Mouse (Mus musculus) mouse embryonic stem cell (cell line): Measurements from ENCODE around the gene Rbm28.

Experiments
- in situ Hi-C, 2 experiments: fragments of 300-500 bp; cut with MboI; formaldehyde crosslinking; loops; 1 replicate in 1 of 2; 3 replicates in 1 of 2; pipeline ENCODE4 v1.14.3; 2019 to 2020; ENCODE audit warnings: low sequenced_read_pairs in 2 of 2, low pct_unique_long_range_greater_than_20kb in 1 of 2, mixed read lengths in 1 of 2; ENCODE audit not compliant: unreplicated experiment in 1 of 2

Gene Rbm28

GRCm38 (mm10) chr6:29160786-29161185 lies 4.0 kb downstream of the Rbm28 start:
- in situ Hi-C loops: no loop called here

- in situ Hi-C loops: no loop called here
Measured at GRCm38 (mm10) chr6:29156326-29156725, 8.5 kb downstream of the Rbm28 start.

DNA sequence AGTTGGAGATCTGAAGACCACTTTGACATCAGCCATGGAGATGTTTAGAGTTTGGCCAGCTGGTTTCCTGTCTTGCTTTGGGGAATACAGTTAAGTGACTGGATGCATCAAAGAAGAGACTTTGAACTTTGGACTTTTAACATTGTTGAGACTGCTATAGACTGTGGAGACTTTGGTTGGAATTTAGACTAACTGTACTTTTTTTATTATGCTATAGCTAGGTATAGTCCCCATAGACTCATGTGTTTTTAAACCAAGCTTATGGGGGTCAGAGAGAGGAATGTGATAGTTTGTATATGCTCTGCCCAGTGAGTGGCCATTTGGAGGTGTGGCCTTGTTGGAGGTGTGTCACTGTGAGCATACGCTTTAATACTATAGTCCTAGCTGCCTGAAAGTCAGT lies 14.8 kb downstream of the Rbm28 start:
- in situ Hi-C loops: no loop called here

DNA sequence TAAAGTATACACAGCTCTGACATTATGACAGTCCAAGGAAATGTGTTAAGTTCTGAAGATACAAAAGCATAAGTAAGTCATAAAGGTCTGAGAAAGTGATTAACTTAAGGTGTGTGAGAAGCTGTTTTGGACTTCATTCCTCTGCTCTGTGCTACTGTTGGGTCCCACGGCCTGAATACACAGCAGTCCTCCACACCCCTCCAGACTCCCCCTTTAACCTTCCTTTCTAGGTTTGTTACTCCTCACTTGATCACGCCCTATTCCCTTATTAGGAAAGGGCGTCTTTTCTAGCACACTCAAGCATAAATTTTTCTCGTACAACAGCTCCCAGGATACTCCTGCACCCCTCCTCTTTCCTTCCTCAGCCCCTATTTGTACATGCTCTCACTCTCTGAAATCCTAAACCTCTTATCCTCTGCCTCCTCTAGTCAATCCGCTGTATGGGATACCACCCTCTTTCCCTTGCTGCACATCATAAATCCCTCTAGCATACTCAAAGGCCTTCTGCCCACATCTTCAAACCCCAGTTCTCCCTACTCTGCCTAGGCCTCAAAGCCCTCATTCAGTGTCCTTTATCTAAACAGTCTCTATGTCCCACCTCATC lies 17.3 kb downstream of the Rbm28 start:
- in situ Hi-C loops: no loop called here

- in situ Hi-C loops: no loop called here
Measured at GRCm38 (mm10) chr6:29146641-29147040, 18.2 kb downstream of the Rbm28 start.

DNA sequence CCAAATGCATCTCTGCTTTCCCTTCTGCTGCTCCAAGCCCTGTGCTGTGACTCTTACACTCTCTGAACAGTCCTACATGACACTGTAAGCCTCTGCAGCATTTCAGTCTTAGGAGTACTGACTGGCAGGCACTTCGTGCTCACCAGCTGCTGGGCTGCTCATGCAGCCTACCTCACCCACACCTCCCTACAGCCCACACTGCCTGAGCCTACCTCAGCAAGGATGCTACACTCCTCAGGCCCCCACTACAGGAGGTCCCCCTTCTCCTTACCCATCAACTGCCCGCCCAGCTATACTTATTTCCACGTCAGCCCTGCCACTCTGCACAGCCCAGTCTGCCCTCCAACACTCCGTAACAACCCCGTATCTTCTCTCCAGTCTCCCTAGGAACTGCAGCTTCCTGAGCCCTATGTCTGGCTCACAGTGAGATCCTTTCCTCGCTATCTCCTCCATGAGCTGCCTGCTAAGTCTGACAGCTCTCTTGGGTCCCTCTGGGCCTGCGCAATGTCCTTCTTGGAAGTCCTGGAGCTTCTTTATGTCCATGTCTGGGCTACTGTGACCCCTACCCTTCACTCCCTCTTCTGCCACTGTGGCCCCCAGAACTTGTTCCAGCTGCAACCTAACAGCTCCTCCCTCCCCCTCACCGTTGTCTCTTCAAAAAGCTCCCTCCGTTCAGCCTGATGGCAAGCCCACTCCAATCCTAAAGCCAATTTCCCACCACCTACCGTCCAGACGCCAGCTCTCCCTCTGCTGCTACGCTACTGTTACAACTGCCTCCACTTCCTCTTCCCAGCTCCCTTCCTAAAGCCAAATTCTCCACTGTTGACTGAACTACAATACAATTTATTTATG lies 19.1 kb downstream of the Rbm28 start:
- in situ Hi-C loops: no loop called here

DNA sequence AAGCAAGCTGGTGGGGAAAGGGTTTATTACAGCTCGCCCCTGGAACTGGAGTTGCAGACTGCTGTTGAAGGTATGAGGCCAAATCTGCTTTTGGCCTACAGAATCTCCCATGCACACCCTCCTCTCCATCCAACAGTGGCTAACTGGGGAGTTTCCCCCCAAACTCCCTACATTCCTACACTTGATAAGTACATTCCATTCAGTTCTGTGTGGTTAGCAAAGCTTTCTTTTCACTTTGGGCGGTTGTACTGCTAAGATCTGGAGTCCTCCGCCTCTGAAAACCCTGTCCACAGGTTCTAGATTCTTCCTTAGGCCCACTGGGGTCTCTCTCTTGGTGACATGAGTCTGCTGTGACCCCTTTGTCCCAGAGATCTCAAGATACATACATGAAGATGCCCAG lies 19.8 kb downstream of the Rbm28 start:
- in situ Hi-C loops: no loop called here

DNA sequence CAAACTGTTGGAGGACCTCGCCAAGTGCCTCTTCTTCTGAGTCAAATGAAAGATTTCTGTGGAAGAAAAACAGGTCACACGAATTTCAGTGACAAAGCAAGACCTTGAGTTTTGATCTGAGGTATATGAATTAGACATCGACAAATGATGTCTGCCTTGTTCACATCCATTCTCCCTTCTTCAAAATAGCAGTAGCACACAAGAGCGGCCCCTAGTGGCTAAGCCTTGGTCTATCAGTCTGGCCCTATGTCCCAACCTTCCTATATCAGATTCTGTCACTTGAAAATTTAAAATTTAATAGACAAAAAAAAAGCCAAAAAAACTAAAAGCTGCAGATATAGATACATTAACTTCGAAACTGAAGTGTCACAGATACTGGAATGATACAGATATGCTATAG lies 21.2 kb downstream of the Rbm28 start:
- in situ Hi-C loops: no loop called here

- in situ Hi-C loops: no loop called here
Measured at GRCm38 (mm10) chr6:29137441-29137840, 27.4 kb downstream of the Rbm28 start.

GRCm38 (mm10) chr6:29133100-29133499 lies 31.7 kb downstream of the Rbm28 start:
- in situ Hi-C loops: no loop called here

DNA sequence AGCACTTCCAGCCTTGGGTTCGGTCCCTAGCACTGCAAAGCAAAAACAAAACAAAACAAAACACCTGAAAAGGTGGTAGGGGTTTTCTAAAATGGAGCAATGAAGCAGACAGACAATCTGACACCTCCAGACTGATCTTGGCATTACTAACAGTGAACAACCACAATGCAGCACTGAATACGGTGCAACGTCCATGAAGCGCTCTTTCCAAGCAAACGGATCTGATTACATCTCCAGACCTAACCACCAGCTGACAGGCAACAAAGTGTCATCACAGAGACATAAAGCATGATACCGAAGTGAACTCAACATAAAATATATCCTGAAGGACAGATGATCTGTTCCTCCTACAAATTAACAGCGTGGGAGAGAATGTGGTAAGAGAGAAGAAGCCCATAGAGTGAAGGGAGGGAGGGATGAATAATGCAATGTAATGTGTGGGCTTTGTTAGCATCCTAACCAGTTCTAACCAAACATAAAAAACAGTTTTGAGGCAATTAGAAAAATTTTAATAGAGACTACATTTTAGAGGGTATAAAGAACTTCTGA lies 37.9 kb downstream of the Rbm28 start:
- in situ Hi-C loops: no loop called here

- in situ Hi-C loops: no loop called here
Measured at GRCm38 (mm10) chr6:29119990-29120389, 44.8 kb downstream of the Rbm28 start.

DNA sequence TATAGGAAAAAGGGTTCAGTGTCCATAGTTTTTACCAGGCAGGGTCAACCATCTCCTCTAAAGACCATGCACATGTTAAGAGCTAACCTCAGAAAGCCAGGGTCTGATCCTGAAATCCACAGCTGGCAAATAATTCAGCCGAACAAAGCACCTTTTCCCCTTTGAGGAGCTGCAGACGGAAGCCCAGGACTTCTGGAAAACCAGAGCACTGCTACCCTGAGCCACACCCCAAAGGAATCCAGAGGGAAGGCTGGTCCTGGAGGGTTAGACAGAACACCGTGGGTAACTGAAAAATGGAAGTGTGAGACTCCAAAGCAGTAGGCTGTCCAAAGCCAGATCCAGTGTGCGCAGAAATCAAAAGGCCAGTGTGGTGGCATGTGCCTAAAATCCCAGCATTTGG lies 45.8 kb downstream of the Rbm28 start:
- in situ Hi-C loops: no loop called here

- in situ Hi-C loops: no loop called here
Measured at GRCm38 (mm10) chr6:29118231-29118630, 46.6 kb downstream of the Rbm28 start.

DNA sequence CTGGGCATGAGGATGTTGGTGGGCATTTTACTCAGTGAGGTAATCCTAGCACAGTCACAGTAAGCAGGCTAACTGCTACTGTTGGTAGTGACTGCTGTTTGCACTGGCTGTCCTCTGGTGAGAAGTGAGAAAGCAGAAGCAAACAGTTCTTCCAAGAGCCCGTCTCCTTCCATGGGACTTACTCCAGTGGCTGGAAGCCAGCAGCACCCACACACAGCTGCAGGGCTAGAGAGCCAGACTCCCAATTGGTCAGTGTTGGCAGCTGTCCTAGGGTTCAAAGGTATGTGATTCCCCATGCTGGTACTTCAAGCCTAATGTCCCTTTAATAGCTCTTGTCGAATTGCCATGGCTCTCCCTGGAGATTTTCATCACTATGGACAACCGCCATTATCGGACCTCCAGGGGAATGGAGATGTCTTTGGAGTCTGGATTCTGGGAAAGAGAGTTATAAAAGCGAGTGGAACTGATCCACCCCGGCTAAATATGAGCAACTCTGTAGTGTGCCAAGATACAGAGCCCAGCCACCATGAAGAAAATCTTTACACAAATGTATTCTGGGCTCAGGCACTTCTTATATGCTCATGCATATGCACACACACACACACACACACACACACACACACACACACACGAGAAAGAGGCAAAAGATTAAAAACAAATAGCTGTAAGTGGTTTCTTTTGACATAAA lies 47.2 kb downstream of the Rbm28 start:
- in situ Hi-C loops: no loop called here

DNA sequence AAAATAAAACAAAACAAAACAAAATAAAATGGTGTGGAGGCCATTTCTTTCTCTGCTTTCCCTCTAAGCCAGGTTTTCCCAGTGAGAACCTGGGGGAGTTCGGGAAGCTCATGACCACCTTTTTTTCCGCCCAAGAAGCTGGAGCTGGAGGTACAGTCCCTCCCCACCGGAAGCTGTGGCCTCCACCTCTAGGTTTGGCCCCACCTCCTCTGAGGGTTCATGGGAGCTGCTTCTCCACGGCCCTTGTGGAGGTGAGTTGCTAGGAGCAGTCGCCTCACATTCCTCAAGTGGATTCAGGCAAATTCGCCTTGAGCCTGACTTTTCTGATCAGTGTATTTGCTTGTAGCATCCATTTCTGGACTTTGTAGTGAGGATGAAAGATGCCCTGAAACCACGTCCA lies 49.0 kb downstream of the Rbm28 start:
- in situ Hi-C loops: no loop called here

GRCm38 (mm10) chr6:29111501-29111900 lies 53.3 kb downstream of the Rbm28 start:
- in situ Hi-C loops: no loop called here

GRCm38 (mm10) chr6:29108376-29108775 lies 56.4 kb downstream of the Rbm28 start:
- in situ Hi-C loops: no loop called here

DNA sequence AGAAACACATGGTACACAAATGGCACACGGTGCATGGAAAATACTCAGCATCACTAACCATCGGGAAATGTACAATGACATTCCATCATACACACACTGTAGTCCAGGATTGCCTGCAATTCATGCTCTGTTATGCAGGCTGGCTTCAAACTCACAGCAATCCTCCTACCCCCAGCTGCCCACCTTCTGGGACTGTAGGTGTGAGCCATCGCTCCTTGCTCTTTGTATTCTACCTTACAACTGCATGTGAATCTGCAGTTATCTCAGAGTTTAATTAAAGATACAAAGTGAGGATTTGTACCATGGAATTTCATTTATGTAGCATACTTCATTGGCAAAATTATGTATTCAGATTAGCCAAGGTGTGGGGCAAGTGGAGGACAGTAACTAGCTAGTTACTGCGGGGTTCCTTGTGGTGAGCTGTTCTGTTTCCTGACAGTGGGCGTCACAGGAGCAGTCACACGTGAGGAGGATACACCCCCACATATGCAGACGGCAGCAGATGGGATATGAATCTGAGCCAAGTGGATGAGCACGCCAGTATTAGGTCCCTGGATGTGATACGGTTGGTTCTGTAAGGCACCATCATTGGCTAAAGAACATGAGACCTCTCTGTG lies 63.5 kb downstream of the Rbm28 start:
- in situ Hi-C loops: no loop called here
